ENCODE assay signal across 8 mouse cellular contexts in genomic region chr19:8928689-8929223, GRCm38 (mm10). TPM values are rescaled to one million over a fixed set of nuclear protein-coding genes. Genes with fewer than 3 reads are reported as not detected.
DNase-seq lines count a peak whose midpoint lies in the region; ATAC-seq and TF ChIP-seq lines count a peak whose summit lies in the region.

No protein-coding gene starts in this region.

- peak overlapping the region; percentile 86 for H3K9ac ChIP-seq in kidney, postnatal 0 days (ENCODE audit: low read depth, low read length)

- H3K4me3 ChIP-seq in kidney, postnatal 0 days (replicated peaks; ENCODE audit: low read depth, low read length): peak overlapping the region; percentile 89

- no peaks in the 10 kb centered on the region for H3K27me3 ChIP-seq in kidney, postnatal 0 days (ENCODE audit: insufficient read depth, low read length)

- H3K27ac ChIP-seq in kidney, postnatal 0 days: peak overlapping the region; percentile 95

- no peak for ATAC-seq in kidney, postnatal 0 days (replicated peaks; ENCODE audit: low FRiP score, low read depth)
- ATAC-seq in hematopoietic stem cell, adult 5-6 weeks (replicated peaks in 1 of 2; ENCODE audit: insufficient read depth in 1 of 2, low FRiP score in 2 of 2, low TSS enrichment in 1 of 2, low read depth in 1 of 2, poor library complexity in 2 of 2, severe bottlenecking in 2 of 2): peak; percentile 20 to 49; a peak in 3 of 4 replicates
- peak; percentile 51 for ATAC-seq in megakaryocyte-erythroid progenitor cell, adult 5-6 weeks (replicated peaks; ENCODE audit: low FRiP score, low TSS enrichment, poor library complexity, severe bottlenecking)

- H3K4me1 ChIP-seq in kidney, postnatal 0 days (replicated peaks; ENCODE audit: insufficient read depth, low read length): peaks cover 5% of the 10 kb centered on the region; the same call in 1 of the 2 replicates

- H3K4me2 ChIP-seq in kidney, postnatal 0 days (ENCODE audit: low read length): peak overlapping the region; percentile 84

- H3K36me3 ChIP-seq in kidney, postnatal 0 days (ENCODE audit: insufficient read depth, low read length): peaks cover 18% of the 10 kb centered on the region

- no peaks in the 10 kb centered on the region for H3K9me3 ChIP-seq in kidney, postnatal 0 days (replicated peaks; ENCODE audit: low read length)

- WGBS in kidney, postnatal 0 days: 23% methylated on average over 16 of the region's 16 CpGs

- TF ChIP-seq CTCF in kidney, postnatal 0 days (IDR thresholded peaks at IDR 0.05; ENCODE audit: low read depth): no peak

- no peak for DNase-seq in kidney, postnatal 0 days (ENCODE audit: low spot score)
- DNase-seq in kidney, adult 9 months: no peak
- peak; percentile 87 for DNase-seq in cerebellum, adult 9-11 months
- no peak for DNase-seq in left cerebral cortex, adult 9 months (ENCODE audit: low spot score in 2 of 2)
- DNase-seq in ovary, postnatal 36 days (ENCODE audit: low spot score): no peak
- no peak for DNase-seq in thymus, adult 18-20 months

RNA-seq across cellular contexts. Expression of gene Rom1, which starts 0.4 kb away (rescaled TPM):
- polyA plus RNA-seq in kidney, postnatal 0 days (2015; fragmentation: Nextera tagmentation; extraction: Ambion mirVana): 5.7 and 6.0 TPM in 2 replicates
- 2.1 and 3.1 TPM in 2 replicates for total RNA-seq in hematopoietic stem cell, adult 5-6 weeks (2017)
- 4.6 and 6.2 TPM in 2 replicates for total RNA-seq in megakaryocyte-erythroid progenitor cell, adult 5-6 weeks (2014; fragmentation: Nextera tagmentation)
- total RNA-seq in megakaryocyte-erythroid progenitor cell, adult 5-6 weeks (2017): 0.75 and 4.3 TPM in 2 replicates

RNA-seq across cellular contexts. Expression of gene Eml3, which starts 0.6 kb away (rescaled TPM):
- 25.5 and 26.2 TPM in 2 replicates for polyA plus RNA-seq in kidney, postnatal 0 days (2015; fragmentation: Nextera tagmentation; extraction: Ambion mirVana)
- 25.4 and 27.2 TPM in 2 replicates for total RNA-seq in hematopoietic stem cell, adult 5-6 weeks (2017)
- 29.3 and 45.8 TPM in 2 replicates for total RNA-seq in megakaryocyte-erythroid progenitor cell, adult 5-6 weeks (2014; fragmentation: Nextera tagmentation)
- 14.5 and 23.6 TPM in 2 replicates for total RNA-seq in megakaryocyte-erythroid progenitor cell, adult 5-6 weeks (2017)

RNA-seq across cellular contexts. Expression of gene B3gat3, which starts 8.6 kb away (rescaled TPM):
- polyA plus RNA-seq in kidney, postnatal 0 days (2015; fragmentation: Nextera tagmentation; extraction: Ambion mirVana): 44.0 and 45.1 TPM in 2 replicates
- total RNA-seq in hematopoietic stem cell, adult 5-6 weeks (2017): 17.2 and 26.8 TPM in 2 replicates
- total RNA-seq in megakaryocyte-erythroid progenitor cell, adult 5-6 weeks (2014; fragmentation: Nextera tagmentation): 30.3 and 36.8 TPM in 2 replicates
- total RNA-seq in megakaryocyte-erythroid progenitor cell, adult 5-6 weeks (2017): 17.6 and 17.7 TPM in 2 replicates

RNA-seq across cellular contexts. Expression of gene Mta2, which starts 12.9 kb away (rescaled TPM):
- 103 and 116 TPM in 2 replicates for polyA plus RNA-seq in kidney, postnatal 0 days (2015; fragmentation: Nextera tagmentation; extraction: Ambion mirVana)
- total RNA-seq in hematopoietic stem cell, adult 5-6 weeks (2017): 148 and 167 TPM in 2 replicates
- 158 and 173 TPM in 2 replicates for total RNA-seq in megakaryocyte-erythroid progenitor cell, adult 5-6 weeks (2014; fragmentation: Nextera tagmentation)
- 205 and 206 TPM in 2 replicates for total RNA-seq in megakaryocyte-erythroid progenitor cell, adult 5-6 weeks (2017)

RNA-seq across cellular contexts. Expression of gene Tut1, which starts 24.9 kb away (rescaled TPM):
- polyA plus RNA-seq in kidney, postnatal 0 days (2015; fragmentation: Nextera tagmentation; extraction: Ambion mirVana): 19.9 and 22.3 TPM in 2 replicates
- total RNA-seq in hematopoietic stem cell, adult 5-6 weeks (2017): 23.2 and 25.3 TPM in 2 replicates
- total RNA-seq in megakaryocyte-erythroid progenitor cell, adult 5-6 weeks (2014; fragmentation: Nextera tagmentation): 30.7 and 32.2 TPM in 2 replicates
- 15.8 and 18.8 TPM in 2 replicates for total RNA-seq in megakaryocyte-erythroid progenitor cell, adult 5-6 weeks (2017)
